Mouse (Mus musculus): ENCODE results near the gene Crmp1. TPM values are rescaled to one million over a fixed set of nuclear protein-coding genes. Genes with fewer than 3 reads are reported as not detected.

The Crmp1 gene
- polyA plus RNA-seq, 1 experiment from 2014 or later, result 9.4 TPM

- DNase-seq (ENCODE audit: low spot score), result no peak
- 70% methylated on average over 8 of the region's 8 CpGs for WGBS
- no peaks in the 10 kb centered on the region for H3K36me3 ChIP-seq (ENCODE audit: control insufficient read depth, insufficient read depth, low read length)
- peaks cover 2% of the 10 kb centered on the region; the same call in 1 of the 2 replicates for H3K27me3 ChIP-seq (replicated peaks; ENCODE audit: control insufficient read depth, insufficient read depth, low read length)
- no peaks in the 10 kb centered on the region for H3K9me3 ChIP-seq (ENCODE audit: control insufficient read depth, low read length)
- no peak overlapping the region for H3K9ac ChIP-seq (ENCODE audit: low read depth, low read length)
- H3K4me1 ChIP-seq (replicated peaks; ENCODE audit: control insufficient read depth, insufficient read depth, low read length), result no peaks in the 10 kb centered on the region
- no peak overlapping the region for H3K4me2 ChIP-seq
- no peak for ATAC-seq (replicated peaks; ENCODE audit: low FRiP score)
- H3K4me3 ChIP-seq (ENCODE audit: low read depth, low read length), result no peak overlapping the region
- H3K27ac ChIP-seq (ENCODE audit: low read depth, low read length), result no peak overlapping the region
These were observed 88.9 kb downstream of the Crmp1 start for GRCm38 (mm10) chr5:37330449-37331132.

GRCm38 (mm10) chr5:37331133-37331505, 89.4 kb downstream of the Crmp1 start:
- WGBS, result 84% methylated on average over 2 of the region's 2 CpGs
- Histone ChIP-seq H3K4me2 (no peak overlapping the region), H3K9me3 (ENCODE audit: control insufficient read depth, low read length) (no peaks in the 10 kb centered on the region), H3K27me3 (replicated peaks; ENCODE audit: control insufficient read depth, insufficient read depth, low read length) (peaks cover 8% of the 10 kb centered on the region), H3K36me3 (ENCODE audit: control insufficient read depth, insufficient read depth, low read length) (no peaks in the 10 kb centered on the region), H3K4me1 (replicated peaks; ENCODE audit: control insufficient read depth, insufficient read depth, low read length) (no peaks in the 10 kb centered on the region), H3K4me3 (ENCODE audit: low read depth, low read length) (no peak overlapping the region), H3K9ac (ENCODE audit: low read depth, low read length) (no peak overlapping the region), H3K27ac (ENCODE audit: low read depth, low read length) (no peak overlapping the region)
- no peak for DNase-seq (ENCODE audit: low spot score)
- no peak for ATAC-seq (replicated peaks; ENCODE audit: low FRiP score)

- H3K9me3 ChIP-seq (ENCODE audit: control insufficient read depth, low read length), result no peaks in the 10 kb centered on the region
- WGBS, result 68% methylated on average over 4 of the region's 4 CpGs
- H3K27me3 ChIP-seq (replicated peaks; ENCODE audit: control insufficient read depth, insufficient read depth, low read length), result peaks cover 16% of the 10 kb centered on the region
- H3K4me2 ChIP-seq, result no peak overlapping the region
- H3K27ac ChIP-seq (ENCODE audit: low read depth, low read length), result no peak overlapping the region
- no peaks in the 10 kb centered on the region for H3K36me3 ChIP-seq (ENCODE audit: control insufficient read depth, insufficient read depth, low read length)
- H3K4me3 ChIP-seq (ENCODE audit: low read depth, low read length), result no peak overlapping the region
- peaks cover under 1% of the 10 kb centered on the region; the same call in 1 of the 2 replicates for H3K4me1 ChIP-seq (replicated peaks; ENCODE audit: control insufficient read depth, insufficient read depth, low read length)
- no peak overlapping the region for H3K9ac ChIP-seq (ENCODE audit: low read depth, low read length)
- ATAC-seq (replicated peaks; ENCODE audit: low FRiP score) (no peak), DNase-seq (ENCODE audit: low spot score) (no peak)
These were observed 90.3 kb downstream of the Crmp1 start for GRCm38 (mm10) chr5:37332066-37332465.

- H3K9me3 ChIP-seq (ENCODE audit: control insufficient read depth, low read length), result no peaks in the 10 kb centered on the region
- H3K27ac ChIP-seq (ENCODE audit: low read depth, low read length), result no peak overlapping the region
- H3K9ac ChIP-seq (ENCODE audit: low read depth, low read length), result no peak overlapping the region
- H3K36me3 ChIP-seq (ENCODE audit: control insufficient read depth, insufficient read depth, low read length), result no peaks in the 10 kb centered on the region
- ATAC-seq (replicated peaks; ENCODE audit: low FRiP score) (no peak), DNase-seq (ENCODE audit: low spot score) (no peak)
- peaks cover 25% of the 10 kb centered on the region for H3K27me3 ChIP-seq (replicated peaks; ENCODE audit: control insufficient read depth, insufficient read depth, low read length)
- H3K4me1 ChIP-seq (replicated peaks; ENCODE audit: control insufficient read depth, insufficient read depth, low read length), result peaks cover 11% of the 10 kb centered on the region
- H3K4me2 ChIP-seq, result no peak overlapping the region
- H3K4me3 ChIP-seq (ENCODE audit: low read depth, low read length), result no peak overlapping the region
- WGBS, result 67% methylated on average over 3 of the region's 3 CpGs
These were observed 93.3 kb downstream of the Crmp1 start for GRCm38 (mm10) chr5:37335061-37335460.

GRCm38 (mm10) chr5:37336485-37337105, 94.9 kb downstream of the Crmp1 start, which contains the start of gene Evc:
Gene Evc (minus strand): TSS chr5:37336894.
- H3K9me3 ChIP-seq (ENCODE audit: control insufficient read depth, low read length), result no peaks in the 10 kb centered on the region
- H3K4me3 ChIP-seq (ENCODE audit: low read depth, low read length), result peak within 1 kb of the TSS; percentile 54
- 0 out of 2 replicates have a peak within 1 kb of the TSS, but pooled peaks have one; percentile 16 for H3K27ac ChIP-seq (ENCODE audit: low read depth, low read length)
- ATAC-seq (replicated peaks; ENCODE audit: low FRiP score) (peak; percentile 61), DNase-seq (ENCODE audit: low spot score) (peak; percentile 74)
- H3K4me2 ChIP-seq, result peak within 1 kb of the TSS; percentile 75
- peaks cover 25% of the 10 kb centered on the region for H3K27me3 ChIP-seq (replicated peaks; ENCODE audit: control insufficient read depth, insufficient read depth, low read length)
- 1% methylated on average over 46 of the region's 48 CpGs for WGBS
- H3K36me3 ChIP-seq (ENCODE audit: control insufficient read depth, insufficient read depth, low read length), result no peaks in the 10 kb centered on the region
- peak within 1 kb of the TSS; percentile 59 for H3K9ac ChIP-seq (ENCODE audit: low read depth, low read length)
- peaks cover 11% of the 10 kb centered on the region for H3K4me1 ChIP-seq (replicated peaks; ENCODE audit: control insufficient read depth, insufficient read depth, low read length)

DNA sequence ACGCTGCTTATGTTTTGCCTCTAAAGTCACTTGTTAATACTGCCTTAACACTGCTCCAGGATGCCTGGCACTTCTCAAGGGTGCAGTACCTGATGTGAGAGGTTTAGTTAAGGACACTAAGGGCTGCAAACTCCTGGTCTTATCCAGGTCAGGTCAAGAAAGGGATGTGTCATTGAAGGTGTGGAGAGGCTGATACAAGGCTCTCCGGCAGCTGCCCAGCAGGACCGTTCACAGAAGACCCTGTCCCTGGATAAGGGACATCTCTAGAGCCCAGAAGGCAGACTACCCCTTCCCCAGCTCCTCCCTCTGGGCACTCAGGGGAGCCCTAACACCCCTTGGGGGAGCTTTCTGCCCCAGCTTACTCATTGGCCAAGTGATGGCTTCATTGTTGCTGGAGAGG, 96.0 kb downstream of the Crmp1 start:
- no peak for ATAC-seq (replicated peaks; ENCODE audit: low FRiP score)
- peak; percentile 33 for DNase-seq (ENCODE audit: low spot score)
- Histone ChIP-seq H3K9me3 (ENCODE audit: control insufficient read depth, low read length) (no peaks in the 10 kb centered on the region), H3K4me1 (replicated peaks; ENCODE audit: control insufficient read depth, insufficient read depth, low read length) (peaks cover 11% of the 10 kb centered on the region), H3K4me3 (ENCODE audit: low read depth, low read length) (no peak overlapping the region), H3K27me3 (replicated peaks; ENCODE audit: control insufficient read depth, insufficient read depth, low read length) (peaks cover 25% of the 10 kb centered on the region), H3K4me2 (peak overlapping the region; percentile 75), H3K9ac (ENCODE audit: low read depth, low read length) (no peak overlapping the region), H3K36me3 (ENCODE audit: control insufficient read depth, insufficient read depth, low read length) (no peaks in the 10 kb centered on the region), H3K27ac (ENCODE audit: low read depth, low read length) (0 out of 2 replicates have a peak overlapping the region, but pooled peaks have one; percentile 16)
- 55% methylated on average over 3 of the region's 3 CpGs for WGBS

DNA sequence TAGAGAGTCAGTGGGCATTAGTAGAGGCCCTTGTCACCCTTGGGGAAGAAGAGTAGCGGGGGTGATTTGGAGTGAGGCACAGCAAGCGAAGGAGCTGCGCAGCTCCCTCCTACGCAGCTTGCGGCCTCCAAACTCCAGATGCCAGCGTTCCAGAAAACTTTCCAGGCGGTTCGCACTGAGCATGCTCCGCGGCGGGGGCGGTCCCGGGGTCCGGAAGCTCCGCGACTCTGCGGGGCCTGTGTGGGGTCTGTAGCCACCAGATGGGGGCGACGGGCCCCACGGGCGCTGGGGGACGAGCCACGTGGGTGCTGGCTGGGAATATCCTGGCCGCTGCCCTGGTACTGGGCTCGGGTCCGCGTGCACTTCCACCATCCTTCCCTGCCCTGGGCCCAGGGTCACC, 96.5 kb downstream of the Crmp1 start, which contains the start of gene Evc2:
Gene Evc2 (plus strand): TSS at position 212 of the 400 bp plus-strand sequence.
- peak; percentile 57 for ATAC-seq (replicated peaks; ENCODE audit: low FRiP score)
- WGBS, result under 1% methylated on average over 27 of the region's 27 CpGs
- peak within 1 kb of the TSS; percentile 61 for H3K9ac ChIP-seq (ENCODE audit: low read depth, low read length)
- peaks cover 25% of the 10 kb centered on the region for H3K27me3 ChIP-seq (replicated peaks; ENCODE audit: control insufficient read depth, insufficient read depth, low read length)
- H3K9me3 ChIP-seq (ENCODE audit: control insufficient read depth, low read length), result no peaks in the 10 kb centered on the region
- H3K4me2 ChIP-seq, result peak within 1 kb of the TSS; percentile 75
- peak within 1 kb of the TSS; percentile 56 for H3K4me3 ChIP-seq (ENCODE audit: low read depth, low read length)
- peaks cover 11% of the 10 kb centered on the region for H3K4me1 ChIP-seq (replicated peaks; ENCODE audit: control insufficient read depth, insufficient read depth, low read length)
- H3K27ac ChIP-seq (ENCODE audit: low read depth, low read length), result 0 out of 2 replicates have a peak within 1 kb of the TSS, but pooled peaks have one; percentile 16
- no peaks in the 10 kb centered on the region for H3K36me3 ChIP-seq (ENCODE audit: control insufficient read depth, insufficient read depth, low read length)
- peak; percentile 69 for DNase-seq (ENCODE audit: low spot score)

Data from liver, embryonic 11.5 days (tissue).